Mouse (Mus musculus) right cerebral cortex, postnatal 14 days (tissue): ENCODE data around the gene Lats1.
"Not testable (repeated sequence)": the region's sequence is repeated elsewhere in the genome, so short reads cannot be mapped to it uniquely, and the experiment has no call there.

Experiments
- DNase-seq: peaks from one replicate; pipeline ENCODE4 v3.0.0; 2022

The Lats1 gene

GRCm38 (mm10) chr10:7727011-7727410 is 46.0 kb downstream of the Lats1 start:
- no peak for DNase-seq

DNA sequence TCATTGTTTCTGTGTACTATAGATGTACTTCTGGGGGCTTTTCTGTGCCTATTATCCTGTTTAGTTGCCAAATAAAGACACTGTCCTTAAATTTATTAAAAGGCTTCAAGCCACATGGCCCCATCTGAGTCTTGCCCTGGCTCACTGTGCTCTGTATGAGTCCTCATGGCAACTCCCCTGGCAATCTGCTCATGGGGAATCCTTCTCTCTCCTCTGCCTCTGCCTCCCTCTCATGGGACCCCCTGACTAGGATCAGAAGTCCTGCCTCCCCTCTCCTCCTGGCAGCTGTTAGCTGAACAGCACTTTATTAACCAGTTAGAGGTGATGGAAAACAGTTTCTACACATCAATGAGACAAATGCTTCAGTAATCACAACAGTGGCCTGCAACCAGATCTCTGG is 50.6 kb downstream of the Lats1 start:
- DNase-seq, result no peak

- no peak for DNase-seq
Observed at GRCm38 (mm10) chr10:7737122-7737521, 56.1 kb downstream of the Lats1 start.

DNA sequence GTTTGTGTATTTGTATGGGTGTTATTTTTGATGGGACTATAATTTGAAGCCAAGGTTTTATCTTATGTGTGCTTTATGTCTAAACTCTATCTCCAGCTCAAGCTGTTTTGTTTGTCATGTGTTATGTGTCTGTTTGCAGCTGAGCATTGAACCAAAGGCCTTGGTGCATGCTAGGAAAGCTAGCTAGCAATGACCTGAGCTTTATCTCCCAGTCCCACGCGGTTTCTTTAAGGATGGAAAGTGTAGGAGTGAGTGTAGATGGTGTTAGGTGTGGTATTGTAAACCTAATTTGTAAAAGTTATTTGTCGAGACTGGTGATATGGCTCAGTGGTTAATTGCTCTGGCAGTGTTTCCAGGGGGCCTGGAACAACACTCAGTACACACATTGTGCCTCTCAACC is 56.9 kb downstream of the Lats1 start:
- no peak for DNase-seq

DNA sequence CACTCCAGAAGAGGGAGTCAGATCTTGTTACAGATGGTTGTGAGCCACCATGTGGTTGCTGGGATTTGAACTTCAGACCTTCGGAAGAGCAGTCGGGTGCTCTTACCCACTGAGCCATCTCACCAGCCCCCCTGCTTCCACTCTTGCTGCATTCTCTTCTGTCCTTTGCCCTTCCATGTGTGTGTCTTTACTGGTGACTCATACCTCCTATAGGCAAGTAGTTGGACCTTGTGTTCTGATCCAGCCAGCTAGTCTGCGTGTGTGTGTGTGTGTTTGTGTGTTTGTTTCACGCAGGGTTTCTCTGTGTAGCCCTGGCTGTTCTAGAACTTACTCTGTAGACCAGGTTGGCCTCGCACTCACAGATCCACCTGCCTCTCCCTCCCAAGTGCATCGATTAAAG is 64.5 kb downstream of the Lats1 start:
- not testable (repeated sequence) for DNase-seq

DNA sequence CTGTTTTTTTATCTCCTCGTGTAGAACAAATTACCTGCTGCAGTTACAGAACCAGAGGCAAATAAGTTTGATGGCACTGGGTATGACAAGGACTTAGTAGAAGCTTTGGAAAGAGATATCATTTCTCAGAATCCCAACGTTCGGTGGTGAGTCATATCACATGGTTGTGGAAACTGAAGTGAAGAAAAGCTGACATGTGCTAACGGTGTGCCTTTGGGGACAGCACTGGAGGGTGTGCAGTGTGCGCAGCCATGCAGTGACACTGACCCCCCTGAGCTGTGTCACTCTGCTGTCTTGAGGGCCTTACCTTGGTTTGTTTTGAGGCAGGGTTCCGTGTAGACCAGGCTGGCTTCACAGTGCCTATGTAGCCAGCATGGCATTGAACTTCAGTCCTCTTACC is 67.7 kb downstream of the Lats1 start:
- DNase-seq, result no peak

- no peak for DNase-seq
Observed at GRCm38 (mm10) chr10:7757544-7757943, 76.5 kb downstream of the Lats1 start.
